In genomic region chr3:152229271-152229670, GRCm38 (mm10) we compare ENCODE assay signal across 18 mouse cellular contexts. TPM values are rescaled to one million over a fixed set of nuclear protein-coding genes. Genes with fewer than 3 reads are reported as not detected.
"Had no signal": no experiment of that assay in that cellular context is flagged by ENCODE, and none has a peak within 500 bp of the region (broad histone marks: within the 10 kb centered on the region; RNA-seq: fewer than 3 reads in every experiment).

No protein-coding gene starts in this region.

- H3K9ac ChIP-seq: lung, embryonic 15.5 days; midbrain, embryonic 13.5 days; midbrain, embryonic 15.5 days; neural tube, embryonic 12.5 days; stomach, embryonic 15.5 days had no signal

- H3K4me2 ChIP-seq: lung, embryonic 15.5 days; midbrain, embryonic 11.5 days; midbrain, embryonic 13.5 days; midbrain, embryonic 15.5 days; neural tube, embryonic 12.5 days; stomach, embryonic 15.5 days had no signal

- H3K27me3 ChIP-seq: lung, embryonic 15.5 days; megakaryocyte, embryonic 14.5 days; midbrain, embryonic 13.5 days; midbrain, embryonic 15.5 days; neural tube, embryonic 12.5 days; stomach, embryonic 15.5 days had no signal

- H3K4me1 ChIP-seq: lung, embryonic 15.5 days; midbrain, embryonic 13.5 days; midbrain, embryonic 15.5 days; neural tube, embryonic 12.5 days; stomach, embryonic 15.5 days had no signal

- H3K9me3 ChIP-seq: lung, embryonic 15.5 days; megakaryocyte, embryonic 14.5 days; midbrain, embryonic 13.5 days; midbrain, embryonic 15.5 days; neural tube, embryonic 12.5 days; stomach, embryonic 15.5 days had no signal

- H3K27ac ChIP-seq: lung, embryonic 15.5 days; macrophage; midbrain, embryonic 13.5 days; midbrain, embryonic 15.5 days; neural tube, embryonic 12.5 days; stomach, embryonic 15.5 days; stomach, postnatal 0 days had no signal

- ATAC-seq: lung, postnatal 0 days; midbrain, embryonic 13.5 days; midbrain, embryonic 15.5 days had no signal

- DNase-seq: lung, adult 2 months; lung, postnatal 14 days; lung, postnatal 36 days; right cerebral cortex, postnatal 14 days; thymus, postnatal 14 days; thymus, postnatal 36 days had no signal

- H3K4me3 ChIP-seq: lung, embryonic 15.5 days; megakaryocyte, embryonic 14.5 days; midbrain, embryonic 13.5 days; midbrain, embryonic 15.5 days; neural tube, embryonic 12.5 days; stomach, embryonic 15.5 days had no signal

RNA-seq across cellular contexts. Expression of gene Nexn, which starts 36.9 kb away (rescaled TPM):
- total RNA-seq: megakaryocyte progenitor cell, adult 5-6 weeks; monocyte, adult 5-6 weeks had no signal
